Mouse (Mus musculus) MEL (cell line): ENCODE measurements around the gene Cbx3.

ENCODE experiments used
- CTCF ChIP-seq, 3 experiments: IDR thresholded peaks in 2 of 3; conservative IDR thresholded peaks in 1 of 3; 2 replicates each; pipeline ENCODE4 v1.5.1; 2011 to 2012; ENCODE audit warnings: low read length in 3 of 3, low read depth in 2 of 3, mild to moderate bottlenecking in 2 of 3, improper control_type of control experiment in 1 of 3, inconsistent platforms in 1 of 3, mixed read lengths in 1 of 3, moderate library complexity in 1 of 3; ENCODE audit not compliant: control insufficient read depth in 1 of 3, insufficient read depth in 1 of 3, poor library complexity in 1 of 3, severe bottlenecking in 1 of 3
- ELF1 ChIP-seq: IDR thresholded peaks from 2 replicates; pipeline ENCODE4 v1.6.1; 2014; ENCODE audit warnings: low read depth, mild to moderate bottlenecking, inconsistent platforms, low read length, improper control_type of control experiment, moderate library complexity
- EP300 ChIP-seq, 2 experiments: IDR thresholded peaks; 2 replicates each; pipeline ENCODE4 v1.6.1; 2011; ENCODE audit warnings: improper control_type of control experiment in 2 of 2, low read length in 2 of 2, low read depth in 1 of 2, mild to moderate bottlenecking in 1 of 2
- KAT2A ChIP-seq: conservative IDR thresholded peaks from 2 replicates; pipeline ENCODE4 v1.6.1; 2012; ENCODE audit warnings: low read depth, low read length, improper control_type of control experiment, inconsistent platforms
- MAFK ChIP-seq: IDR thresholded peaks from 2 replicates; pipeline ENCODE4 v1.6.1; 2011; ENCODE audit warnings: low read depth, mild to moderate bottlenecking, low read length, improper control_type of control experiment, borderline replicate concordance
- MYC ChIP-seq: IDR thresholded peaks from 2 replicates; pipeline ENCODE4 v1.6.1; 2011; ENCODE audit warnings: low read depth, mild to moderate bottlenecking, low read length, improper control_type of control experiment, moderate library complexity
- POLR2A ChIP-seq, 2 experiments: IDR thresholded peaks; 2 replicates each; pipeline ENCODE4 v1.6.1; 2011 to 2012; ENCODE audit warnings: low read length in 2 of 2, mild to moderate bottlenecking in 2 of 2, control low read depth in 1 of 2, improper control_type of control experiment in 1 of 2, low read depth in 1 of 2, moderate library complexity in 1 of 2; ENCODE audit not compliant: control insufficient read depth in 1 of 2, insufficient read depth in 1 of 2, poor library complexity in 1 of 2
- POLR2AphosphoS2 ChIP-seq: IDR thresholded peaks from 2 replicates; pipeline ENCODE4 v1.6.1; 2011; ENCODE audit warnings: low read length, improper control_type of control experiment
- RAD21 ChIP-seq: IDR thresholded peaks from 2 replicates; pipeline ENCODE4 v1.6.1; 2011; ENCODE audit warnings: mild to moderate bottlenecking, low read depth, low read length, improper control_type of control experiment
- TAL1 ChIP-seq: IDR thresholded peaks from 2 replicates; pipeline ENCODE4 v1.6.1; 2012; ENCODE audit warnings: mild to moderate bottlenecking, inconsistent platforms, low read length, moderate library complexity, mixed read lengths
- UBTF ChIP-seq: IDR thresholded peaks from 2 replicates; pipeline ENCODE4 v1.6.1; 2012; ENCODE audit warnings: low read depth, mild to moderate bottlenecking, inconsistent platforms, low read length, improper control_type of control experiment, moderate library complexity, borderline replicate concordance; ENCODE audit not compliant: insufficient read depth
- ZC3H11A ChIP-seq: IDR thresholded peaks from 2 replicates; pipeline ENCODE4 v1.6.1; 2012; ENCODE audit warnings: low read depth, mild to moderate bottlenecking, inconsistent platforms, low read length, improper control_type of control experiment

- TF ChIP-seq POLR2AphosphoS2: no peak
- TF ChIP-seq POLR2A (IDR thresholded peaks at IDR 0.05; ENCODE audit: control insufficient read depth in 1 of 2, insufficient read depth in 1 of 2, low read depth in 1 of 2, low read length in 2 of 2, poor library complexity in 1 of 2): no peak
- no peak for TF ChIP-seq CTCF (IDR thresholded peaks at IDR 0.05 in 2 of 3, conservative IDR thresholded peaks at IDR 0.05 in 1 of 3; ENCODE audit: control insufficient read depth in 1 of 3, insufficient read depth in 1 of 3, low read depth in 2 of 3, low read length in 3 of 3, poor library complexity in 1 of 3, severe bottlenecking in 1 of 3)
- TF ChIP-seq RAD21: no peak
- TF ChIP-seq TAL1: no peak
- no peak for TF ChIP-seq MAFK
- no peak for TF ChIP-seq EP300 (IDR thresholded peaks at IDR 0.05; ENCODE audit: low read depth in 1 of 2, low read length in 2 of 2)
- TF ChIP-seq MYC: no peak
- TF ChIP-seq KAT2A: no peak
- TF ChIP-seq UBTF: no peak
- TF ChIP-seq ZC3H11A: no peak
- TF ChIP-seq ELF1: no peak
Observed at GRCm38 (mm10) chr6:51523310-51523709, 53.1 kb downstream of the Cbx3 start.
